ENCODE assay signal across 22 mouse cellular contexts in the genomic region with DNA sequence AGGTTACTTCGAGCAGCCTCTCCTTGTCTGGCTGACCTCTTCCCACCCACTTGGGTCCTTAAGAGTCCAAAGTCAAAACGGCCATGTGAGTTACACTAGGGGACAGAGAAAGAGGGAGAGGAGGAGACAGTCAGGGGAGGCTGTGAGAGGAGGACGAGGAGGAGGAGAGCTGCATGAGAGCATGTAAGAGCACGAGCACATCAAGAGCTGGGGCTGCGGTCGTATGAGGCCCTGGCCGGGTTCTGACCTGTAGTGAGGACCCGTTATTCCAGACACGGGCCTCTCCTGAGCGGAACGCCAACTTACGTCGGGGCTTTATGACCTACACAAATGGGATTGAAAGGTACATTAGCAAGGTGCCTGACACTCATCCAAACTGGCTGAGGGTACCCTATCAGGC. TPM values are rescaled to one million over a fixed set of nuclear protein-coding genes. Genes with fewer than 3 reads are reported as not detected.
DNase-seq lines count a peak whose midpoint lies in the region; ATAC-seq lines count a peak whose summit lies in the region.
"Had no signal": no experiment of that assay in that cellular context is flagged by ENCODE, and none has a peak within 500 bp of the region (broad histone marks: within the 10 kb centered on the region; RNA-seq: fewer than 3 reads in every experiment).

No protein-coding gene starts in this region.

- 94% methylated on average over 13 of the region's 13 CpGs for WGBS in forebrain, embryonic 10.5 days
- 93% methylated on average over 13 of the region's 13 CpGs for WGBS in forebrain, embryonic 13.5 days
- 90% methylated on average over 13 of the region's 13 CpGs for WGBS in heart, embryonic 12.5 days
- WGBS in liver, embryonic 13.5 days (ENCODE audit: insufficient replicate concordance) = 88% methylated on average over 13 of the region's 13 CpGs

- H3K4me3 ChIP-seq in forebrain, embryonic 10.5 days = peak overlapping the region; percentile 2; the same call in 1 of the 2 replicates
- H3K4me3 ChIP-seq in forebrain, embryonic 13.5 days = no peak overlapping the region
- no peak overlapping the region for H3K4me3 ChIP-seq in heart, embryonic 12.5 days
- H3K4me3 ChIP-seq in liver, embryonic 13.5 days (replicated peaks) = no peak overlapping the region

- no peaks in the 10 kb centered on the region for H3K27me3 ChIP-seq in forebrain, embryonic 10.5 days (ENCODE audit: poor library complexity, severe bottlenecking)
- H3K27me3 ChIP-seq in forebrain, embryonic 13.5 days = no peaks in the 10 kb centered on the region
- H3K27me3 ChIP-seq in heart, embryonic 12.5 days (replicated peaks) = no peaks in the 10 kb centered on the region
- H3K27me3 ChIP-seq in liver, embryonic 13.5 days = no peaks in the 10 kb centered on the region
- H3K27me3 ChIP-seq: CH12.LX, Patski had no signal

- H3K4me2 ChIP-seq in forebrain, embryonic 13.5 days = no peak overlapping the region
- no peak overlapping the region for H3K4me2 ChIP-seq in heart, embryonic 12.5 days
- H3K4me2 ChIP-seq in liver, embryonic 13.5 days = no peak overlapping the region

- no peaks in the 10 kb centered on the region for H3K4me1 ChIP-seq in forebrain, embryonic 10.5 days
- H3K4me1 ChIP-seq in forebrain, embryonic 13.5 days = no peaks in the 10 kb centered on the region
- H3K4me1 ChIP-seq in heart, embryonic 12.5 days (replicated peaks) = peaks cover 29% of the 10 kb centered on the region
- peaks cover under 1% of the 10 kb centered on the region; the same call in 1 of the 2 replicates for H3K4me1 ChIP-seq in liver, embryonic 13.5 days (replicated peaks)

- H3K27ac ChIP-seq in forebrain, embryonic 10.5 days = no peak overlapping the region
- H3K27ac ChIP-seq in forebrain, embryonic 13.5 days = no peak overlapping the region
- H3K27ac ChIP-seq in heart, embryonic 12.5 days (ENCODE audit: poor library complexity, severe bottlenecking) = no peak overlapping the region
- H3K27ac ChIP-seq in liver, embryonic 13.5 days = no peak overlapping the region

- H3K9ac ChIP-seq in forebrain, embryonic 13.5 days = no peak overlapping the region
- H3K9ac ChIP-seq in heart, embryonic 12.5 days = no peak overlapping the region
- no peak overlapping the region for H3K9ac ChIP-seq in liver, embryonic 13.5 days

- no peaks in the 10 kb centered on the region for H3K9me3 ChIP-seq in forebrain, embryonic 10.5 days
- H3K9me3 ChIP-seq in forebrain, embryonic 13.5 days (replicated peaks) = no peaks in the 10 kb centered on the region
- no peaks in the 10 kb centered on the region for H3K9me3 ChIP-seq in heart, embryonic 12.5 days (replicated peaks)
- H3K9me3 ChIP-seq in liver, embryonic 13.5 days (replicated peaks) = no peaks in the 10 kb centered on the region
- H3K9me3 ChIP-seq: G1E had no signal

- no peak for DNase-seq in forebrain, embryonic 10.5 days (ENCODE audit: extremely low spot score, low spot score)
- DNase-seq in heart, adult 11 months = peak; percentile 92
- DNase-seq in liver, embryonic 13.5 days = no peak
- no peak for DNase-seq in liver
- DNase-seq in kidney, postnatal 36 days = no peak
- DNase-seq: adrenal gland, adult 2 months; adrenal gland, adult 8-10 months; adrenal gland, postnatal 10 days; adrenal gland, postnatal 14 days; adrenal gland, postnatal 25 days; adrenal gland, postnatal 36 days; B cell, adult 2 months; cerebellum, adult 11 months; cerebellum, adult 11-12 months had no signal

- no peak for ATAC-seq in forebrain, embryonic 13.5 days
- no peak for ATAC-seq in heart, embryonic 12.5 days (ENCODE audit: insufficient number of reproducible peaks, low FRiP score)
- 0 out of 2 replicates have a peak, but pooled peaks have one; percentile 9 for ATAC-seq in liver, embryonic 13.5 days (ENCODE audit: low read depth)
- peak; percentile 5; the same call in 1 of the 2 replicates for ATAC-seq in megakaryocyte-erythroid progenitor cell, adult 5-6 weeks (replicated peaks; ENCODE audit: low FRiP score, low TSS enrichment, poor library complexity, severe bottlenecking)
- ATAC-seq: activated CD4-positive, CD25-positive, alpha-beta regulatory T cell, adult 4 months; CD4-positive, CD25-positive, alpha-beta regulatory T cell, adult 4 months; Patski had no signal

- H3K36me3 ChIP-seq in forebrain, embryonic 10.5 days (replicated peaks) = peaks cover 100% of the 10 kb centered on the region
- peaks cover 94% of the 10 kb centered on the region for H3K36me3 ChIP-seq in forebrain, embryonic 13.5 days (ENCODE audit: poor library complexity, severe bottlenecking)
- peaks cover 93% of the 10 kb centered on the region for H3K36me3 ChIP-seq in heart, embryonic 12.5 days
- H3K36me3 ChIP-seq in liver, embryonic 13.5 days = peaks cover 98% of the 10 kb centered on the region

RNA-seq across cellular contexts. Expression of a gene that starts 9.4 kb away (rescaled TPM):
- polyA plus RNA-seq in forebrain, embryonic 10.5 days (2016; fragmentation: Nextera tagmentation; extraction: Ambion mirVana) = 3.8 and 5.1 TPM in 2 replicates
- polyA plus RNA-seq in forebrain, embryonic 13.5 days (2015; fragmentation: Nextera tagmentation; extraction: Ambion mirVana) = 7.2 and 7.9 TPM in 2 replicates
- polyA plus RNA-seq in heart, embryonic 12.5 days (2016; fragmentation: Nextera tagmentation; extraction: Ambion mirVana) = 7.4 and 8.9 TPM in 2 replicates
- 0.74 and 0.81 TPM in 2 replicates for polyA plus RNA-seq in liver, embryonic 13.5 days (2015; fragmentation: Nextera tagmentation; extraction: Ambion mirVana)
- not detected in 2 replicates for total RNA-seq in megakaryocyte-erythroid progenitor cell, adult 5-6 weeks (2014; fragmentation: Nextera tagmentation)
- total RNA-seq in megakaryocyte-erythroid progenitor cell, adult 5-6 weeks (2017) = not detected in 2 replicates

RNA-seq across cellular contexts. Expression of a gene that starts 9.6 kb away (rescaled TPM):
- polyA plus RNA-seq in forebrain, embryonic 10.5 days (2016; fragmentation: Nextera tagmentation; extraction: Ambion mirVana) = 165 and 170 TPM in 2 replicates
- 172 and 183 TPM in 2 replicates for polyA plus RNA-seq in forebrain, embryonic 13.5 days (2015; fragmentation: Nextera tagmentation; extraction: Ambion mirVana)
- polyA plus RNA-seq in heart, embryonic 12.5 days (2016; fragmentation: Nextera tagmentation; extraction: Ambion mirVana) = 309 and 314 TPM in 2 replicates
- 109 and 114 TPM in 2 replicates for polyA plus RNA-seq in liver, embryonic 13.5 days (2015; fragmentation: Nextera tagmentation; extraction: Ambion mirVana)
- total RNA-seq in megakaryocyte-erythroid progenitor cell, adult 5-6 weeks (2014; fragmentation: Nextera tagmentation) = 110 and 122 TPM in 2 replicates
- 91.6 and 99.6 TPM in 2 replicates for total RNA-seq in megakaryocyte-erythroid progenitor cell, adult 5-6 weeks (2017)

RNA-seq across cellular contexts. Expression of a gene that starts 9.9 kb away (rescaled TPM):
- polyA plus RNA-seq in forebrain, embryonic 10.5 days (2016; fragmentation: Nextera tagmentation; extraction: Ambion mirVana) = 5.1 and 5.3 TPM in 2 replicates
- polyA plus RNA-seq in forebrain, embryonic 13.5 days (2015; fragmentation: Nextera tagmentation; extraction: Ambion mirVana) = 2.5 and 3.4 TPM in 2 replicates
- polyA plus RNA-seq in heart, embryonic 12.5 days (2016; fragmentation: Nextera tagmentation; extraction: Ambion mirVana) = 1.9 and 3.1 TPM in 2 replicates
- polyA plus RNA-seq in liver, embryonic 13.5 days (2015; fragmentation: Nextera tagmentation; extraction: Ambion mirVana) = 2.4 and 2.5 TPM in 2 replicates
- 1.4 TPM in 1 of 2 replicates, not detected in the other for total RNA-seq in megakaryocyte-erythroid progenitor cell, adult 5-6 weeks (2014; fragmentation: Nextera tagmentation)
- total RNA-seq in megakaryocyte-erythroid progenitor cell, adult 5-6 weeks (2017) = 0.15 TPM in 1 of 2 replicates, not detected in the other
- polyA plus RNA-seq: activated CD4-positive, CD25-positive, alpha-beta regulatory T cell, adult 4 months had no signal

RNA-seq across cellular contexts. Expression of a gene that starts 24.4 kb away (rescaled TPM):
- polyA plus RNA-seq in forebrain, embryonic 10.5 days (2016; fragmentation: Nextera tagmentation; extraction: Ambion mirVana) = 0.36 and 0.53 TPM in 2 replicates
- 1.1 and 1.3 TPM in 2 replicates for polyA plus RNA-seq in forebrain, embryonic 13.5 days (2015; fragmentation: Nextera tagmentation; extraction: Ambion mirVana)
- polyA plus RNA-seq in heart, embryonic 12.5 days (2016; fragmentation: Nextera tagmentation; extraction: Ambion mirVana) = 0.78 and 0.82 TPM in 2 replicates
- polyA plus RNA-seq in liver, embryonic 13.5 days (2015; fragmentation: Nextera tagmentation; extraction: Ambion mirVana) = 0.03 and 0.09 TPM in 2 replicates
- total RNA-seq in megakaryocyte-erythroid progenitor cell, adult 5-6 weeks (2014; fragmentation: Nextera tagmentation) = not detected in 2 replicates
- total RNA-seq in megakaryocyte-erythroid progenitor cell, adult 5-6 weeks (2017) = not detected in 2 replicates
- total RNA-seq: adrenal gland, postnatal 25 days had no signal
- polyA plus RNA-seq: activated CD4-positive, CD25-positive, alpha-beta regulatory T cell, adult 4 months; CD4-positive, CD25-positive, alpha-beta regulatory T cell, adult 4 months had no signal

Comparison
In these comparisons a context has a peak if more than half of its experiments do, and no peak if none do; other contexts are left out.
1. ATAC-seq: peak in liver, embryonic 13.5 days (single experiment) and megakaryocyte-erythroid progenitor cell, adult 5-6 weeks (single experiment); none in forebrain, embryonic 13.5 days (single experiment) and heart, embryonic 12.5 days (single experiment).